Mouse (Mus musculus) gonadal fat pad, adult 2 months (tissue): ENCODE measurements around the gene Hras. TPM values are rescaled to one million over a fixed set of nuclear protein-coding genes. Genes with fewer than 3 reads are reported as not detected.

Experiments
- DNase-seq: peaks from one replicate; pipeline ENCODE4 v3.0.0-alpha.2; 2012; ENCODE audit warnings: low read depth
- polyA plus RNA-seq: library from polyadenylated mRNA; depleted of rRNA; stranded (reverse); fragments of >200 nt; gene quantifications from 2 replicates; pipeline ENCODE4 v1.2.3, GENCODE M21; 2012; rRNA removed

Hras gene
- polyA plus RNA-seq, result 78.5 and 89.2 TPM in 2 replicates

DNA sequence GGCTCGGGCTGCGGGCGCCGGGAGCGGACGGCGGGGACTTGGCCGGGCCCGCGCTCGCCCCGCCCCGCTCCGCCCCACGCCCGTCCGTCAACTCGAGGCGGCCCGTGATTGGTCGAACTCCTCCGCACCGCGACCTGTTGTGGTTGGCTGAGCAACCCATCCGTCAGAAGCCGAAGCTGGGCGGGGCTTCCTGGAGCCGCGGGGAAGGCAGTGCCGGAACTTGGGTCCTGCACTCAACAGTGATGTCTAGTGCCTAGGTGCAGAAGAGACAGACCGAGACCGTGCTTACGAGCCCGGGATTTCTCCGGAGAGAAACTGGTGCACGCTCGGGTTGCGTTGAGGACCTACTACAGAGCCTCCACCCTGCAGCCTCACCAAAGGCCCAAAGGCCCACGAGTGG is at the start of gene Hras, which contains the start of gene Lrrc56:
Gene Hras, minus strand, starts transcription at position 58 of the 400 bp plus-strand sequence.
Gene Lrrc56, plus strand, starts transcription at position 210 of the 400 bp plus-strand sequence.
- DNase-seq, result no peak

- no peak for DNase-seq
Measured at GRCm38 (mm10) chr7:141231551-141231950, 37.7 kb upstream of the Hras start.

DNA sequence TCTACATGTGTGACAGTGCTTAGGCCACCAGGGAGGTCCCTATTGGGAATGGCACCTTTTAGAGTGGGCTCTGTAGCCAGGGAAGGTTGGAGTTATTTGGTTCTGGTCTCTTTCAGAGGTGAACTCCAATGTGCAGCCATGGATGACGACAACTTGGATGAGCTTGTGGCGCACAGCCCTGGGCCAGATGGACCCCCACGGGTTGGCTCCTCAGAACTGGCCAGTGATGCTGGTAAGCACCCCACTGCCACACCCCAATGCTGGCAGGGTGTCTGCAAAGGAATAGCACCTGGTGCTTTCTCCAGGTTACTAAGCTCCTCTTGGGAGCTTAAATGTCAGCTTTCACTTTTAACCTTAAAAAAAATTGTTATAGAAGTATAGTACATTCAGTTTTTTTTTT is 37.3 kb upstream of the Hras start:
- DNase-seq, result no peak

GRCm38 (mm10) chr7:141230570-141230969 is 36.8 kb upstream of the Hras start:
- DNase-seq, result no peak

DNA sequence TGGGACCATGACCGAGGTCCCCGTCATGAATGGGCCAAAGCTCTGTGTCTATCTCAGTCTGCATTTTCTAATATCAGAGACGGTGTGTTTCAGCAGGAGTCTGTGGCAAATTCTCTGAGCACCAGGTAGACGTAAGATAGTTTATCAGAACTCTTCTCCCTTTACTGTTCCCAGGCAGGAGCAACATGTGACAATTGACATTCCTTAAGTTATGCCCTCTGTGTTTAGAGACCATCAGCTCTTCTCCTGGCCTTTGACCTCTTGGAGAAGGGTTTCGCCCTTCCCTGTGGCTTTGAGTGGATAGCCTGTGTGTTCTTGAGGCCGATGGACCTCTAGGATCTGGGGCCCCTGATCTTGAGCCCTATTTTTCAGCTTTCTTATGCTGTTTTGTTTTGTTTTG is 35.9 kb upstream of the Hras start:
- no peak for DNase-seq

- no peak for DNase-seq
Measured at GRCm38 (mm10) chr7:141228279-141229067, 34.7 kb upstream of the Hras start, which contains the start of gene Phrf1. Gene Phrf1 (plus strand): TSS chr7:141228784.

- no peak for DNase-seq
Measured at GRCm38 (mm10) chr7:141227796-141228195, 34.0 kb upstream of the Hras start.

- DNase-seq, result no peak
Measured at GRCm38 (mm10) chr7:141226535-141226934, 32.7 kb upstream of the Hras start.

- DNase-seq, result no peak
Measured at GRCm38 (mm10) chr7:141222696-141223215, 29.0 kb upstream of the Hras start.

GRCm38 (mm10) chr7:141222126-141222467 is 28.3 kb upstream of the Hras start:
- DNase-seq, result no peak

- peak; percentile 71 for DNase-seq
Measured at GRCm38 (mm10) chr7:141221249-141222125, 27.7 kb upstream of the Hras start.

DNA sequence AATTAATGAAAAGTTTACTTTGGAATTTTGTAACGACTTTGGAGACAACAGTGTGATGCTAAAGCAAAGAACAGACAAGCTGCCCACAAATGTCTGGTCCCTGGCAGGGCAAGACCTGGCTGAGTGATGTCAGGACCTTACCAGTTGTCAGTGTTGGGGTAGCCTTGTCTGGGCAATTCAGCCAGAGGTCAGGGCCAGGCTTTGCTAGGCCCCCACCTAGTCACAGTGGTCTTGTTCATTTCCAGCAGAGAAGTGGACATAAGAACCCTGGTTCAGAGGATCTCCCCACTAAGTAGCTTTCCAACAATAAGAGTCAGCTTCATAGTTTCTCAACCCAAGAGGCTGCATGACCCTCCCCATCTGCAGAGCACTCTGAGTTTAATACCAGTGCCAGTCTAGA is 26.6 kb upstream of the Hras start:
- no peak for DNase-seq

DNA sequence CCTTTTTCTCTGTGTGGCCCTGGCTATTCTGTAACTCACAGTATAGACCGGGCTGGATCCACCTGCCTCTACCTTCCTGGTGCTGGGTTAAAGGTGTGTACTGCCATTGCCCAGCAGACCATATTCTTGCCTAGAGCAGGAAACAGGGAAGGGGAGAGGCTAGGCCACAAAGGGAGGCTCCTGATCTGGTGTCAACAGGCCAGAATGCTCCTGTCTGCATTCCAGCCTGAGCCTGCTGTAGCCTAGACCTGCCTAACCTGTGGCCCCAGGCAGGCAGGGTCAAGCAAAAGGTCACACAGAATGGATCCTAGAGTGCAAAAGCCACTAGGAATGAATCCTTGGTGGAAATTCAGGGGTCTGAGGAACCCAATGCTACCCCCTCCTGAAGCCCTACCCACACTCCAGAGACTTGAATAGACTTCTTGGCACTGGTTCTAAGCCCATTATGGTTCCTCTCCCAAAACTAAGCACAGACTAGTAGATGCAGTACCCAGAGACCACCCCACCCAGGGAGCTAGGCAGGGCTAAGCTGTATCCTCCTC is 25.8 kb upstream of the Hras start:
- no peak for DNase-seq

- DNase-seq, result peak; percentile 76
Measured at GRCm38 (mm10) chr7:141218557-141219133, 24.8 kb upstream of the Hras start.

- no peak for DNase-seq
Measured at GRCm38 (mm10) chr7:141218141-141218540, 24.3 kb upstream of the Hras start.

GRCm38 (mm10) chr7:141217343-141218013 is 23.7 kb upstream of the Hras start:
- no peak for DNase-seq

GRCm38 (mm10) chr7:141216894-141217293 is 23.1 kb upstream of the Hras start:
- no peak for DNase-seq

DNA sequence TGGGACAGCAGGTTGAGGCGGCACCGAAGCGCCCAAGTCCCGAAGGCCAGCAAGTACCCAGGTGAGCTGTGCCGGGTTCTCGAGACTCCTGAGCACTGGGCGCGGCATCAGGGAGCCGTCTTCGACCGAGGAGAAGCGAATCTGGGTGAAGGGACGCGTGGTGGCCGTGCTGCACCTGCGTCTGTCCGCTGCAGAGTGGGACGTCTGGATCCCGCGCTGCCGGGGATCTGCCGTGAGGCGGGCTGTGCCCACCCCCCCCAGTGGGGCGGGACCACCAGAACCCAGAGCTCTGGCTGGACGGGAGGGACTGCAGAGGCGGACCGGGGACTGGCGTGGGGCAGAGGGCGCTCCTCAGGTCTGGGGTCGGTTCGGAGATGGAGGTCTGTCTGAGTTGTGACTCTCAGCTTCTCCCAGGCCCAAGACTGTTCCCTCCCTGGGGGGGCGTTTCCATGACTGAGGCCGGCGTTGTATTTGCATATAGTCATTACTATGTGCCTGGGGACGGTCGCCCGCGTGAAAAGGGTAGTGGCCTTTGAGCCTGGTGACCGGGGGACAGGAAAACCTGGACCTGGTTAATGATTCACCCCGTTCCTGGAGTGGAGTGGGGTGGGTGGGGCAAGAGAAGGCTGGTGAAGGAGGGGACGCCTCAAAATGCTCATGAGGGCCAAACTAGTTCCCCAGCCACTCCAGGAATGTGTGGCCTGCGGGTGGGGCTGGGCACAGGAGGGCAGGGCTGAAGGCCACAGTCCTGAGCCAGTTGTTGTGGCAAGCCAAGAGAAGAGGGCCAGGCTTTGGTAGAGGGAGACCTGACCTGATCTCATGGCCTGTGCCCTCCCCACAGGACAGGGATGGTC is 22.3 kb upstream of the Hras start:
- DNase-seq, result no peak

- DNase-seq, result peak; percentile 89
Measured at GRCm38 (mm10) chr7:141215101-141215879, 21.5 kb upstream of the Hras start, which contains the start of gene Rassf7. Gene Rassf7 (plus strand): TSS chr7:141215860.
